Mouse (Mus musculus) limb, embryonic 12.5 days (tissue): ENCODE measurements at regions not wholly inside any gene's neighbourhood (a gene's known extent, or its start where the extent isn't known, plus 50 kb on each side); places are given as distances from the start of the nearest gene placed in this dataset.

Experiments used
- ATAC-seq: fragments of 200-750 bp; cut with Nextera tagmentation; 2 replicates; pipeline ENCODE4 v1.8.0; 2017; ENCODE audit warnings: low read depth, moderate TSS enrichment; ENCODE audit not compliant: insufficient number of reproducible peaks, insufficient read depth, low FRiP score, low TSS enrichment
- H3K27ac ChIP-seq: fragments of 300-500 bp; sonication (generic); 2 replicates; pipeline ENCODE4 v1.5.1; 2016; ENCODE audit warnings: mild to moderate bottlenecking, moderate library complexity
- H3K27me3 ChIP-seq: fragments of 300-500 bp; sonication (generic); 2 replicates; pipeline ENCODE4 v1.6.1; 2016; ENCODE audit warnings: mild to moderate bottlenecking, moderate library complexity
- H3K36me3 ChIP-seq: fragments of 300-500 bp; sonication (generic); 2 replicates; pipeline ENCODE4 v1.6.1; 2016; ENCODE audit warnings: mild to moderate bottlenecking, moderate library complexity
- H3K4me1 ChIP-seq: fragments of 300-500 bp; sonication (generic); replicated peaks from 2 replicates; pipeline ENCODE4 v1.6.1; 2016
- H3K4me2 ChIP-seq: fragments of 300-500 bp; sonication (generic); 2 replicates; pipeline ENCODE4 v1.6.1; 2016; ENCODE audit warnings: mild to moderate bottlenecking, moderate library complexity
- H3K4me3 ChIP-seq: fragments of 300-500 bp; sonication (generic); replicated peaks from 2 replicates; pipeline ENCODE4 v1.5.1; 2016; ENCODE audit warnings: mild to moderate bottlenecking
- H3K9ac ChIP-seq: fragments of 300-500 bp; sonication (generic); replicated peaks from 2 replicates; pipeline ENCODE4 v1.6.1; 2016; ENCODE audit warnings: mild to moderate bottlenecking, moderate library complexity
- H3K9me3 ChIP-seq: fragments of 300-500 bp; sonication (generic); 2 replicates; pipeline ENCODE4 v1.6.1; 2016; ENCODE audit warnings: mild to moderate bottlenecking, moderate library complexity
- WGBS: fragments of 180-500 bp; shearing (Covaris S2); methylation state at CpG from one replicate; pipeline ENCODE4 v1.1.7; 2016; 5-methylcytosine and 5-hydroxymethylcytosine counted together

DNA sequence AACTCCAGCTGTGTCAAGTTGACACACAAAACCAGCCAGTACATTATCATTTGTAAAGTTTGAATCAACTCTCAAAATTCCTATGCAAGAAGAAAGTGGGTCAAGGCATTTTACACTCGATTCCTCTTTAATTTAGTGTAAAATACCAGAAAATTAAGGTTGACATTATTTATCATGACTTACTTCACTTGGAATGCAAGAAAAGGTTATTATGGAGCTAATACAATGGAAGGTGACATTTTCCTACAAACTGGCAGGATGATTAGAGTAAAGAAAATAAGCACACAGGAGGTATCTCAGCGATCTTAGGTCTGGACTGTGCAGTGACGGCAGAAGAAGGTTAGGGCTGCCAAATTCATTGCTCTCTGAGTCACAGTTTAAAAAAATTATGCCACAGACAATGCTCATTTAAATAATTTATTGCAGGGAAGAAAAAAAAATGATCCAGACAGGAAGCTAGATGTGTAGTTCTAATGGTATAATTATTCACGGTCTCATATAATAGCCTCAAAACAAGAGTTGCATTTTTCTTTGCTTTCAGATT lies 405.2 kb downstream of the Hace1 start:
- 82% methylated on average over 4 of the region's 4 CpGs for WGBS
- Histone ChIP-seq H3K4me2 (no peak overlapping the region), H3K27me3 (no peaks in the 10 kb centered on the region), H3K9me3 (no peaks in the 10 kb centered on the region), H3K27ac (no peak overlapping the region), H3K4me1 (peaks cover 3% of the 10 kb centered on the region; the same call in 1 of the 2 replicates), H3K4me3 (no peak overlapping the region), H3K36me3 (no peaks in the 10 kb centered on the region), H3K9ac (no peak overlapping the region)
- no peak for ATAC-seq

GRCm38 (mm10) chr10:45983671-45984335 lies 406.2 kb downstream of the Hace1 start:
- 71% methylated on average over 6 of the region's 6 CpGs for WGBS
- ATAC-seq: no peak
- Histone ChIP-seq H3K4me2 (no peak overlapping the region), H3K27me3 (no peaks in the 10 kb centered on the region), H3K9ac (no peak overlapping the region), H3K36me3 (no peaks in the 10 kb centered on the region), H3K4me1 (peaks cover 3% of the 10 kb centered on the region; the same call in 1 of the 2 replicates), H3K27ac (no peak overlapping the region), H3K4me3 (no peak overlapping the region), H3K9me3 (no peaks in the 10 kb centered on the region)

GRCm38 (mm10) chr10:45986341-45986740 lies 408.7 kb downstream of the Hace1 start:
- WGBS: 92% methylated on average over 2 of the region's 2 CpGs
- peaks cover 3% of the 10 kb centered on the region; the same call in 1 of the 2 replicates for H3K4me1 ChIP-seq
- H3K4me3 ChIP-seq: no peak overlapping the region
- no peak for ATAC-seq
- H3K9ac ChIP-seq: no peak overlapping the region
- no peak overlapping the region for H3K4me2 ChIP-seq
- no peak overlapping the region for H3K27ac ChIP-seq
- no peaks in the 10 kb centered on the region for H3K27me3 ChIP-seq
- H3K36me3 ChIP-seq: no peaks in the 10 kb centered on the region
- no peaks in the 10 kb centered on the region for H3K9me3 ChIP-seq

DNA sequence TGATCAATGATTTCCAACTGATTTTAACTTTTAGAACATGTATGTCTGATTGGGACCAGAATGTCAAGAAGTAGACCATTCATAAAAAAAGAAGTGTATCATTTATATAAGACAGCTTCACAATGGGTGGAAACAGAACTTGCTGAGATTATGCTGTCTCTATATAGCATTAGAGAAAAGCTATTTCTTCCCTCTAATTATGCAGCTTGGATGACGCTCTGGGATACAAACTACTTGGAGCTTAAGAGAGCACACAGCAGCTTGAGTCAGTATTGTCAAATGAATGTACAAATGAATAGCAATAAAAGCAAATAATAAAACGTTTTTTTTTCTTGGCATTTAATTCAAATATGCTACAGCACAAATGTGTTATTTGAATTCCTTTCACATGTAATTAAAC lies 428.7 kb downstream of the Hace1 start:
- 61% methylated on average over 2 of the region's 2 CpGs for WGBS
- Histone ChIP-seq H3K9me3 (no peaks in the 10 kb centered on the region), H3K9ac (no peak overlapping the region), H3K36me3 (no peaks in the 10 kb centered on the region), H3K4me3 (no peak overlapping the region), H3K27ac (no peak overlapping the region), H3K27me3 (no peaks in the 10 kb centered on the region), H3K4me1 (no peaks in the 10 kb centered on the region), H3K4me2 (no peak overlapping the region)
- ATAC-seq: no peak

GRCm38 (mm10) chr10:46011916-46012596 lies 434.4 kb downstream of the Hace1 start:
- H3K4me2 ChIP-seq: no peak overlapping the region
- H3K27me3 ChIP-seq: no peaks in the 10 kb centered on the region
- no peak overlapping the region for H3K27ac ChIP-seq
- H3K9me3 ChIP-seq: no peaks in the 10 kb centered on the region
- H3K36me3 ChIP-seq: no peaks in the 10 kb centered on the region
- WGBS: 35% methylated on average over 12 of the region's 12 CpGs
- H3K4me1 ChIP-seq: 0 out of 2 replicates have a peak, but pooled peaks cover 4% of the 10 kb centered on the region
- H3K4me3 ChIP-seq: no peak overlapping the region
- no peak overlapping the region for H3K9ac ChIP-seq
- ATAC-seq: no peak

GRCm38 (mm10) chr10:46012599-46012998 lies 435.0 kb downstream of the Hace1 start:
- H3K4me1 ChIP-seq: 0 out of 2 replicates have a peak, but pooled peaks cover 4% of the 10 kb centered on the region
- ATAC-seq: no peak
- H3K27ac ChIP-seq: no peak overlapping the region
- no peak overlapping the region for H3K9ac ChIP-seq
- H3K27me3 ChIP-seq: no peaks in the 10 kb centered on the region
- no peaks in the 10 kb centered on the region for H3K9me3 ChIP-seq
- H3K4me3 ChIP-seq: no peak overlapping the region
- no peak overlapping the region for H3K4me2 ChIP-seq
- 65% methylated on average over 6 of the region's 6 CpGs for WGBS
- no peaks in the 10 kb centered on the region for H3K36me3 ChIP-seq

DNA sequence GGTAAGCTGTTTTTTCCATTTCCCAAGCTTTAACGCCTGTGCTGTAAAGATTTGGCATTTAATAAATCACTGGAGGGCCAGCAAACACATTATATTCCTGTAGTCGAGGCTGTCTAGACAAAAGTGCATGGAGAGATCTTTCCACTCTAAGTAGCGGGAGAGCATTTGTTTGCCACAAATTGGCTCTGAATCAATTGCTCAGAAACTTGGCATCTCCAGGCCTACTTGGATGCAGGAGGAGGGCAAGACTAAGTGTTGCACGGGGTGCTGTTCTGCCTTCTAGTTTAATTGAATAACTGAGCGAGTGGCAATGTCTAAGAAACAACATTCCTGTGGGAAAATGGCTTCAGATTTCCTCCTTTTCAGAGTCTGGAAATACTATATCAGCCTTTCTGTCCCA lies 438.7 kb downstream of the Hace1 start:
- no peaks in the 10 kb centered on the region for H3K36me3 ChIP-seq
- H3K27ac ChIP-seq: peak overlapping the region; percentile 45; the same call in 1 of the 2 replicates
- H3K9me3 ChIP-seq: no peaks in the 10 kb centered on the region
- no peak overlapping the region for H3K9ac ChIP-seq
- H3K27me3 ChIP-seq: no peaks in the 10 kb centered on the region
- H3K4me1 ChIP-seq: 0 out of 2 replicates have a peak, but pooled peaks cover 4% of the 10 kb centered on the region
- no peak for ATAC-seq
- H3K4me2 ChIP-seq: no peak overlapping the region
- no peak overlapping the region for H3K4me3 ChIP-seq
- WGBS: 58% methylated on average over 5 of the region's 5 CpGs

GRCm38 (mm10) chr10:46045474-46046093 lies 468.0 kb downstream of the Hace1 start:
- no peak for ATAC-seq
- 84% methylated on average over 6 of the region's 6 CpGs for WGBS
- H3K9me3 ChIP-seq: no peaks in the 10 kb centered on the region

GRCm38 (mm10) chr10:46046094-46046749 lies 468.6 kb downstream of the Hace1 start:
- Histone ChIP-seq H3K4me3 (no peak overlapping the region), H3K36me3 (no peaks in the 10 kb centered on the region), H3K9ac (no peak overlapping the region), H3K4me2 (no peak overlapping the region), H3K27me3 (no peaks in the 10 kb centered on the region), H3K4me1 (no peaks in the 10 kb centered on the region; the same call in 1 of the 2 replicates), H3K27ac (no peak overlapping the region), H3K9me3 (no peaks in the 10 kb centered on the region)
- ATAC-seq: no peak

More at GRCm38 (mm10) chr10:46045474-46046093, 468.0 kb downstream of the Hace1 start:
- no peak overlapping the region for H3K27ac ChIP-seq
- no peaks in the 10 kb centered on the region for H3K27me3 ChIP-seq
- no peaks in the 10 kb centered on the region for H3K36me3 ChIP-seq
- H3K4me2 ChIP-seq: no peak overlapping the region
- no peaks in the 10 kb centered on the region; the same call in 1 of the 2 replicates for H3K4me1 ChIP-seq
- H3K9ac ChIP-seq: no peak overlapping the region
- no peak overlapping the region for H3K4me3 ChIP-seq

DNA sequence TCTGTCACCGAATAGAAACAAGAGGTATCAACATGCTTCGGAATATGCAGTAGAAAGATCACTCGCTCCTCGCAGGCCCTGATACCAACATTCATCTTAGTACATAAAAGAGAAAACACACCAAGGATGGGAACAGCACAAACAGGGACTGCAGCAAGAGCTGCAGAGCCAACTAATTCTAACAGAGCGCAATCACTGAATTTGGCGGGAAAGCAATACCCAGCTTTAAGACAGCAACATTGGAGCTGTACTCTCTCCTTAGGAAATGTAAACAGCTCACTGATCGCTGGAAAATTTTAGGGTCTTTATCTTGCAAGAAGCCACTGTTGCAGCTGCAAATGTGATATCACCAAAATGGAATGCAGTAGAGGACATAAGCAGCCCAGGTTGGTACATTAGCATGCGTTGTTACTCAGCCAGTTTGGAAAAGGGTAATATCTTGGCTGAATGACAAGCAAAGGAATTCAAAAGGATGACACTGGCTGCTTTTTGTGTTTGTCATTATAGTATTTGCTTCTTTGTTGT lies 469.3 kb downstream of the Hace1 start:
- no peak for ATAC-seq
- H3K4me3 ChIP-seq: no peak overlapping the region
- no peak overlapping the region for H3K27ac ChIP-seq
- no peaks in the 10 kb centered on the region for H3K9me3 ChIP-seq
- H3K36me3 ChIP-seq: no peaks in the 10 kb centered on the region
- no peak overlapping the region for H3K4me2 ChIP-seq
- no peaks in the 10 kb centered on the region; the same call in 1 of the 2 replicates for H3K4me1 ChIP-seq
- 86% methylated on average over 8 of the region's 8 CpGs for WGBS
- H3K9ac ChIP-seq: no peak overlapping the region
- H3K27me3 ChIP-seq: no peaks in the 10 kb centered on the region

GRCm38 (mm10) chr10:46047591-46047990 lies 470.0 kb downstream of the Hace1 start:
- 53% methylated on average over 4 of the region's 4 CpGs for WGBS
- no peaks in the 10 kb centered on the region for H3K9me3 ChIP-seq
- ATAC-seq: no peak

More at GRCm38 (mm10) chr10:46047591-46047990, 470.0 kb downstream of the Hace1 start:
- no peaks in the 10 kb centered on the region for H3K36me3 ChIP-seq
- H3K4me2 ChIP-seq: no peak overlapping the region
- H3K4me1 ChIP-seq: no peaks in the 10 kb centered on the region; the same call in 1 of the 2 replicates
- H3K27ac ChIP-seq: no peak overlapping the region
- H3K27me3 ChIP-seq: no peaks in the 10 kb centered on the region
- H3K4me3 ChIP-seq: no peak overlapping the region
- H3K9ac ChIP-seq: no peak overlapping the region
